Mouse (Mus musculus): ENCODE data around the gene Pde2a.

GRCm38 (mm10) chr7:101378796-101379465 is 42.6 kb upstream of the Pde2a start:
- no peak for TF ChIP-seq USF1 (IDR thresholded peaks at IDR 0.05; ENCODE audit: low read depth, low read length)
- no peak for TF ChIP-seq CTCF (IDR thresholded peaks at IDR 0.05 in 2 of 3, conservative IDR thresholded peaks at IDR 0.05 in 1 of 3; ENCODE audit: control insufficient read depth in 1 of 3, insufficient read depth in 1 of 3, low read depth in 2 of 3, low read length in 3 of 3, poor library complexity in 1 of 3, severe bottlenecking in 1 of 3)

All from MEL (cell line).